Mouse (Mus musculus): ENCODE measurements at regions not wholly inside any gene's neighbourhood (a gene's known extent, or its start where the extent isn't known, plus 50 kb on each side); places are given as distances from the start of the nearest gene placed in this dataset.

DNA sequence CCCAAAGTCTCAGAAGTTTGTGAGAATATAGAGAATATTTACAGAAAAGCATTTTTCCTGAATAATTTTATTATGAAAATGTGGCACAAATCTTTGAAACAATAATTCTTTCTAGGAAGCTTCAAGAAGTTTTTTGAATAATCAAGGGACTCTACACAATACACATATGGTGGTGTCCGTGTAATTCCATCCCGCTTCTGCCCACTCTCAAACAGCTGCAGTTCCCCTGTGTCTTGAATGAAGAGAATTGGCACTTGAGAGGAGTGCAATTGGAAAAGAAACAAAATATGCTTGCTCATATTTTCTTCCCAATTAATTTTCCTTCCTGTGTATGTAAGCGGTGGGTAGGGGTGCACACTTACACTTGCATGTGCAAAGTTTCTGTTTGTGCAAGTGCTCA is 805.7 kb upstream of the Tbl1xr1 start:
- TF ChIP-seq EP300 (IDR thresholded peaks at IDR 0.05; ENCODE audit: low read depth) (no peak), CTCF (IDR thresholded peaks at IDR 0.05; ENCODE audit: low read depth) (no peak)

Data from heart, postnatal 0 days (tissue).